Mouse (Mus musculus) forebrain, embryonic 10.5 days (tissue): ENCODE results near the gene Il11ra1. TPM values are rescaled to one million over a fixed set of nuclear protein-coding genes. Genes with fewer than 3 reads are reported as not detected.
"Not testable (repeated sequence)": the region's sequence is repeated elsewhere in the genome, so short reads cannot be mapped to it uniquely, and the experiment has no call there.

Source experiments
- DNase-seq: peaks from one replicate; pipeline ENCODE4 v3.0.0-alpha.2; 2017; ENCODE audit warnings: low spot score; ENCODE audit errors: extremely low spot score
- H3K27ac ChIP-seq: fragments of 300-500 bp; sonication (generic); 2 replicates; pipeline ENCODE4 v1.5.1; 2016; ENCODE audit warnings: mild to moderate bottlenecking
- H3K27me3 ChIP-seq: fragments of 300-500 bp; sonication (generic); 2 replicates; pipeline ENCODE4 v1.6.1; 2016; ENCODE audit warnings: mild to moderate bottlenecking; ENCODE audit not compliant: poor library complexity, severe bottlenecking
- H3K36me3 ChIP-seq: fragments of 300-500 bp; sonication (generic); replicated peaks from 2 replicates; pipeline ENCODE4 v1.6.1; 2016; ENCODE audit warnings: mild to moderate bottlenecking, moderate library complexity
- H3K4me1 ChIP-seq: fragments of 300-500 bp; sonication (generic); 2 replicates; pipeline ENCODE4 v1.6.1; 2016
- H3K4me3 ChIP-seq: fragments of 300-500 bp; sonication (generic); 2 replicates; pipeline ENCODE4 v1.5.1; 2016; ENCODE audit warnings: mild to moderate bottlenecking, moderate library complexity
- H3K9me3 ChIP-seq: fragments of 300-500 bp; sonication (generic); 2 replicates; pipeline ENCODE4 v1.6.1; 2016; ENCODE audit warnings: mild to moderate bottlenecking, moderate library complexity
- WGBS: fragments of 180-500 bp; shearing (Covaris S2); methylation state at CpG from one replicate; pipeline ENCODE4 v1.1.7; 2016; 5-methylcytosine and 5-hydroxymethylcytosine counted together
- polyA plus RNA-seq: library from polyadenylated mRNA; unstranded; fragments of >200 nt; fragmentation: Nextera tagmentation; extraction: Ambion mirVana; gene quantifications from 2 replicates; pipeline ENCODE4 v1.2.1, GENCODE M21; 2016

Gene Il11ra1
- polyA plus RNA-seq, 1 experiment from 2014 or later: 82.0 TPM

DNA sequence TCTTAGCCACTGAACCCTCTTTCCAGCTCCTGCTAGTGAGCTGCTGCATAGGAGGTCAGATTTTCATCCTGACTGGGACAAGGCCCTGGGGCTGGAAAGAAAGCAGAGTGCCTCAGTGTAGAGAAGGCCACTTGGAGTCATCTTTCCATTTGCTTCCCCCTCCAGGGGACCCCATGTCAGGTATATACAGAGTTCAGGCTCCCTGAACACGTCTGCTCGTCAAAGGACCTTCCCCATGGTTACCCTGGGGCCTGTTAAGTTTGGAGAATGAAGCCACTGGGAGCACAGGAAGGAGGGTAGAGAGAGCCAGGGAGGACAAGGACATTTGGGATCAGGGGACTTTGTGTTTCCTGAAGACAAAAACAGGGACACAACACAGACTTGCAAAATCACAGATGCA, 2.4 kb downstream of the Il11ra1 start:
- not testable (repeated sequence) for H3K9me3 ChIP-seq, H3K27ac ChIP-seq, DNase-seq, H3K36me3 ChIP-seq, H3K4me3 ChIP-seq
- Histone ChIP-seq H3K4me1 (peaks cover 36% of the 10 kb centered on the region), H3K27me3 (peaks cover 45% of the 10 kb centered on the region)
- WGBS: 71% methylated on average over 2 of the region's 2 CpGs

DNA sequence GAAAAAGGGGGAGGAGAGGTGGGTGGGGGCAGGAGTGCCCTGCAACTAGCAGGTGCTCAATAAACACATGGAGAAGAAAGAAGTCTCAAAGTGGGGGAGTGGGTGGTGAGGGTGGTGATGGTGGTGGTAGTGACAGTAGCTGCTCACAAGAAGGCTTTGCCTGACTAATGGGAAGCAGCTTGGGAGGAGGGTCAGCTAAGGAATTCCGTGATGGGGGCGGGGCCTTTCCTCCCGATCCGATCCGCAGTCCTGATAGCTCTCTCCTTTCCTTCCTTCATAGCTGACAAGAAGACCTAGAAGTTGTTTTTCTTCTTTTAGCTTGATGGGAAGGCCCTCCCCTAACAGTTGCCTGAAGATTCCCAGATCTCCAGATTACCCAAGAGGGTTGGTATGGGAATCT, 4.9 kb downstream of the Il11ra1 start:
- DNase-seq: no peak
- Histone ChIP-seq H3K36me3 (no peaks in the 10 kb centered on the region), H3K9me3 (no peaks in the 10 kb centered on the region), H3K4me1 (peaks cover 49% of the 10 kb centered on the region), H3K27me3 (peaks cover 45% of the 10 kb centered on the region), H3K27ac (no peak overlapping the region), H3K4me3 (no peak overlapping the region)
- WGBS: 5% methylated on average over 5 of the region's 5 CpGs

DNA sequence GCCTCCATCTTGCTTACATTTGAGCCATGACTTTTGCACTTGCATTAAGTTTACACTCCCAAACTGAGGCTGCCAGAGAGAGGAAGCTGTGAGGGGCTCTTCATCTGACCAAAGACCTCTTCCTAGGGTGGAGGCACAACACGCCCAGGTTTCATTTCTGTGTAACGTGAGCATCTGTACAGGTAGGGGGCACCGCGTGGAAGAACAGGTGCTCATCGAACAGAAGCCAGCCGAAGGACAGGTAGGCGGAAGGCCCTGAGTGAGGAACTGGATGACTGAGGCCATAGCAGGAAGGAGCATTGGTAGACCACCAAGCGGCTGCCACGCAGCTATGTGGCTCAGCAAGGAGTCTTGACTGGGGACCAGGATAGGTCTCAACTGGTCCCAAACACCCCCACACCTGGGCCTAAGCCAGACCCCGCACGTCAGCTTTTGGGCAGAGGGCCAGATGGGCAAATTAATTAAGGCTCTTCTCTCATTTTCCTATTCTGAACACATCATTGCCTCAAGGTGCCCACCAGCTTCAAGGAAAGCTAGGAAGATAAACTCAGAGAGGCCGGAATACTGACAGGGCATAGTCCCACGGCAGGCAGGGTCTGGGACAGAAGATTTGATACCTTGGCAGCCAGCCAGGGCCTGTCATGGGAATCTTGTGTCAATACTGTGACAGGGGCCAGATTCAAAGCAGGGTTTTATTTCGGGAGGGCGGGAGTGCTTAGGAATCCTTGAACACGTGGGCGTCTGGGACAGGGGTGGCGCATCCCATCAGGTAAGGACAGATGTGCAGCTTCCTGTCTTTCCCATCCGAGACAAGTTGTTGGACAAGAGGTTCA, 6.3 kb downstream of the Il11ra1 start:
- Histone ChIP-seq H3K27ac (peak overlapping the region; percentile 35; the same call in 1 of the 2 replicates), H3K4me1 (peaks cover 51% of the 10 kb centered on the region), H3K4me3 (no peak overlapping the region), H3K27me3 (peaks cover 45% of the 10 kb centered on the region), H3K36me3 (peaks cover 10% of the 10 kb centered on the region), H3K9me3 (no peaks in the 10 kb centered on the region)
- WGBS: 80% methylated on average over 19 of the region's 19 CpGs
- no peak for DNase-seq

DNA sequence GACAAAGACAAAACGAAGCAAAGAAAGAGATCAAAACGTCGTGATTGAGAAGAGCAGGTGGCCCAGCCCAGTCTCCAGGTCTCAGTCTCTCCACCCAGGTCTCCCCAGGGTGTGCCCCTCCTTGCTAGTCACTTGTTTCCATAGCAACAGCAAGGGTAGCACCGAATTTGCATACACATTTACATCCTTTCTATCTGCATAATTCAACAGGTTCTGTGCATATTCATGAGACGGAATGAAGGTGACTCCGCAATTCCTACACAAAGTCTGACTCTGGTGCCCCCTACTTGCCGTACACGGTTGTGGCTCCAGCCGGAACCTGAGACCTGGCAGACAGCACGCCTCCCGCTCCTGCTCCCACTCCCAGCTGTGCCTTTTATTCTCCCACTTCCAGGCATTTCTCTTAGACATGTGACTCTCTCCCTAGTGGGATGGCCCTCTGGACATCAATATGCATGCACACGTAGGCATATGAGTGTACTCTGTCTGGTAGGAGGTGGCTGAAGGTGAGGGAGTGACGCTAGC, 7.3 kb downstream of the Il11ra1 start:
- H3K36me3 ChIP-seq: peaks cover 19% of the 10 kb centered on the region
- peak overlapping the region; percentile 23; the same call in 1 of the 2 replicates for H3K4me3 ChIP-seq
- H3K4me1 ChIP-seq: peaks cover 61% of the 10 kb centered on the region
- DNase-seq: peak; percentile 71
- H3K27me3 ChIP-seq: peaks cover 45% of the 10 kb centered on the region
- 3% methylated on average over 13 of the region's 13 CpGs for WGBS
- no peaks in the 10 kb centered on the region for H3K9me3 ChIP-seq
- peak overlapping the region; percentile 71 for H3K27ac ChIP-seq

DNA sequence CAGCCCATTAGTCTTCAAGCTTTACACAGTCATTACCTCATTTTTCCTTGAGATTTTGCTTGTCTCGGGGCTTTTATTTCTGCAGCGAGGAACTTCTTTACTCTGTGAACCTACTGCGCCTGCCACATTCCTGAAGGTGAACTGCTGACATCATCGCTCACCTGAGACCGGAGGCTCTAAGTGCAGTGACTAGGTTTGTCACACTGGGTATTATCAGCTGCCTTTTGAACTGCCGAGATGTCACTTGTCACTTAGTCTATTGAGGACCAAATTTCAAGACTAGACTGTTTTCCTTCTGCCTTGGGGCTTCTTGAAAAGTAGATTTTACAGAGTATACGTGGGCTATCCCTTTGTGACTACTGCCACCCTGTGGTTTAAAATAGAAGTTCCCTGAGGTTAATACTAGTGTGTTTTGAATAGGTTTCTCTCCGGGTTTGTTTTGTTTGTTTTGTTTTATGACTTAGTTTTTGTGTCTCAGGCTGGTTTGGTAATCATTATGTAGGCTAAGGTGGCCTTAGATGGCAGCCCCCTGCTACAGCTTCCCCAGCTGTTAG, 8.5 kb downstream of the Il11ra1 start:
- WGBS: 45% methylated on average over 8 of the region's 8 CpGs

DNA sequence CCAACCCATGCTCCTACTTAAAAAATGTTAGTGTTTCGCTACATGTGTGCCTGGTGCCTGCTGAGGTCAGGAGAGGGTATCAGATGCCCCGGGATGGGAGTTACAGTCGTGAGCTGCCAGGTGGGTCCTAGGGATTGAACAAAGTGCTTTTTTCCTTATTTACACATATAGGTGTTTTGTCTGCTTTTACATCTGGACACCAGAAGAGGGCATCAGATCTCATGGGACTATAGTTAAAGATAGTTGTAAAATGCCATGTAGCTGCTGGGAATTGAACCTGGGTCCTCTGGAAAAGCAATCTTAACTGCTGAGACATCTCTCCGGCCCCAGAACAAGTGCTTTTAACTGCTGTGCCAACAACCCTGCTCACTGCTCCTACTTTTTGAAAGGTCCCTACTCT, 10.4 kb downstream of the Il11ra1 start:
- Histone ChIP-seq H3K27me3 (peaks cover 25% of the 10 kb centered on the region), H3K27ac (no peak overlapping the region), H3K36me3 (peaks cover 28% of the 10 kb centered on the region), H3K4me1 (peaks cover 72% of the 10 kb centered on the region), H3K4me3 (no peak overlapping the region), H3K9me3 (no peaks in the 10 kb centered on the region)
- WGBS: 73% methylated on average over 4 of the region's 4 CpGs
- DNase-seq: no peak

More for the DNA sequence above, 8.5 kb downstream of the Il11ra1 start:
- H3K4me3 ChIP-seq: no peak overlapping the region
- H3K27ac ChIP-seq: no peak overlapping the region; the same call in 1 of the 2 replicates
- no peak for DNase-seq
- H3K9me3 ChIP-seq: no peaks in the 10 kb centered on the region
- H3K36me3 ChIP-seq: peaks cover 24% of the 10 kb centered on the region
- H3K27me3 ChIP-seq: peaks cover 42% of the 10 kb centered on the region
- H3K4me1 ChIP-seq: peaks cover 70% of the 10 kb centered on the region

DNA sequence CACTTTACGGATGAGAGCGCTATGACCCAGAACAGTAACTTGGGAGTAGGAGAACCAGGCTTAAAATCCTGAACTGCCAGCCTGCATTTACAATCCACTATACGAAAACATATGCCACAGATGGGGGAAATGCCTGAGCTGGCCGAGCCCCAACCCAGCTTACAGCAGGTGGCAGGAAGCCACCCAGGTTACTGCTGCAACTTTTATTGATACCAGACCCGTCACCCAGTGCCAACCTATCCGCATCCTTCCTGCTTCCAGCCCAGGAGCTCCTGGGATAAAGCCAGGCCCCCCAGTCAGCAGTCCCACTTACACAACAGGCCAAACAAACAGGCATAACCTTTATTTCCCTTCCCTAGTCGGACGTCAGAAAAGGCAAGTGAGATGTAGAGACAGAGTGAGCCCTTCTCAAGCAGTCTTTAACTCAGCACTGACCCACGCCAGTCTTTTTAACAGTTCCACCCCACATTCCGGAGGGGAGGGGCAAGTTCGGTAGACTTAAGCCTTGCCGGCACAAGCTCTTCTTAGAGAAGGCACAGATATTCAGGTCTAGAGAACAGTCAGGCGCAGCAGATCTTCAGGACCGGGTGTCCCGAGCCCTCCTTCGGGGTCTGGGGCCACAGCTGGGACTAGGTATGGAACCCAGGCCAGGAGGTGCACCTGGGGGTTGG, 12.1 kb downstream of the Il11ra1 start:
- WGBS: 84% methylated on average over 16 of the region's 16 CpGs
- no peak for DNase-seq
- Histone ChIP-seq H3K27me3 (peaks cover 9% of the 10 kb centered on the region; the same call in 1 of the 2 replicates), H3K9me3 (no peaks in the 10 kb centered on the region), H3K4me3 (peak overlapping the region; percentile 75), H3K4me1 (peaks cover 67% of the 10 kb centered on the region), H3K27ac (peak overlapping the region; percentile 96), H3K36me3 (peaks cover 41% of the 10 kb centered on the region)

DNA sequence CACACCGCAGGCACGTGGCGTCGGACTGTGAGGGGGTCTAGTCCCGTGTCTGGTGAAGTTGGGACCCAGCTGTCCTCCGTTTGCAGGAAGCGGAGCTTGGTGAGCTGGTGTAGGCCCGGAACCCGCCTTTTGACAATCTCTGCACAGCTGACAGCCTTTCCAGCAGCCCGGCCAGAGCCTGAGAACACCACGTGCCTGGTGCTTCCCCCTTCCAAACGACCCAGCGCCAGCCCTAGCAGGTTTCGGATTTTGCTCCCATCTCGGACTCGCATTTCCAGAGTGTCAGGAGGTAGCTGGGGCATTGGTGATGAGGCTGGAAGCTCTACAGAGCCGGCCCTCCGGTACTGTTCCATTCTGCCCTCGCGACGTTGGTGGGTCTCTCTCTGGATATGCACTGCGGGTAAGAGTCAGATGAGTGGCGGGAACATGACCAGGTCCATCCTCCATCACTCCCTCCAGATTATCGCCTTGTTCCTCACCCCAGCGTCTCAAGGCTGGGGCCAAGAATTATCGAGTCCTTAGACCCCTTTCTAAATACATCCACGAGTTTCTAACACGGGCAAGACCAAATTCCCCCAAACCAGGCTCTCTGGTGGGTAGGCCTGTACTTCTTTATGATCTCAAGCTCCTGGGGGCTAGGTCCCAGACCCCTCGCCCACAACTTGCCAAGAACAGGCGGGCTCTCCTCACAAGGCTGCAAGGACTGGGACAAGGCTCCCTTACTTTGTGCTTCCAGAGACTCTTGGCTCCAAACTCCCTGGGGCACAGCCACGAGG, 12.8 kb downstream of the Il11ra1 start:
- no peak for DNase-seq
- Histone ChIP-seq H3K4me1 (peaks cover 65% of the 10 kb centered on the region), H3K4me3 (peak overlapping the region; percentile 75), H3K36me3 (peaks cover 49% of the 10 kb centered on the region), H3K27me3 (peaks cover 4% of the 10 kb centered on the region; the same call in 1 of the 2 replicates), H3K27ac (peak overlapping the region; percentile 96), H3K9me3 (no peaks in the 10 kb centered on the region)
- WGBS: 55% methylated on average over 31 of the region's 31 CpGs

DNA sequence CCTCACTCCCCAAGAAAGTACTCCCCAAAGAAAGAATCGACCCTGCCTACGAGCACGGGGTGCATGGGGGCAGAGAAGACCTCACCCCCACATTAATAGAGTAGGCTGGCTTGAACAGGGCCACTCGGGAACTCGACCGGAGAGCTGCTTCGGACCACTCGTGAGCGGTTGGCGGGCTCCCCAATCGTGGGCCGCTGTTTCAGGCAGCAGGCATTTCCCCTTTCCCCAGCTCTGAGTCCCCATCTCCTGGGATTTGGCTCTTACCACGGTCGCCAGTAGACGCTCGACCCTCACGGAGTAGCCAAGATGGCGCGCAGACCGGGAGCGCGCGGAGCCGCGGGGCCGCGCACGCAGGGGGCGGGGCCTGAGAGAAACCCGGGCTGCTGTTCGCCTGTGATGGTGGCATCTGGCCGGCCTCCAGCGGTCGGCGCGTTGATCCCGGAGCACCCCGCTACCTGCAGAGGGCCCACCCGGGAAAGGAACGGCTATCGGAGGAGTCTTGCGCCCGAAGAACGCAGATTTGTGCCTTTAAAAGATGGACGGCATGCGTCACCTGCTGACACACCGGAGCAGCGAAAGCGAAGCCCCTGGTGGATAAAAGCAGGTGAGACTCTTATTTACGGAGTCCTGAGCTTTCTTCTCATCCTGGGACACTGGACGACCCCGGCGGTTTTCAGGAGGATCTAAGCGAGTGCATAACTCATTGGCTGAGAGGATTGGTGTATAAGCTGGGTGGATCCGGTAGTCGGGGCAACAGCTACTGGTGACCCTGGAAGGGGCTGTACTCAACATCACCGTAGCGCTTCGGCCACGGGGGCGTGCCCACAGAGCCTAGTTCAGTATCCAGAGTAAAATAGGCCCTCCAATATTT, 13.6 kb downstream of the Il11ra1 start, which contains the start of gene Rpp25l:
Gene Rpp25l, minus strand, starts transcription at position 338 of the 871 bp plus-strand sequence.
- Histone ChIP-seq H3K27me3 (no peaks in the 10 kb centered on the region), H3K4me3 (peak within 1 kb of the TSS; percentile 75), H3K9me3 (no peaks in the 10 kb centered on the region), H3K27ac (peak within 1 kb of the TSS; percentile 96), H3K36me3 (peaks cover 57% of the 10 kb centered on the region), H3K4me1 (peaks cover 57% of the 10 kb centered on the region)
- under 1% methylated on average over 61 of the region's 61 CpGs for WGBS
- DNase-seq: peak; percentile 88

DNA sequence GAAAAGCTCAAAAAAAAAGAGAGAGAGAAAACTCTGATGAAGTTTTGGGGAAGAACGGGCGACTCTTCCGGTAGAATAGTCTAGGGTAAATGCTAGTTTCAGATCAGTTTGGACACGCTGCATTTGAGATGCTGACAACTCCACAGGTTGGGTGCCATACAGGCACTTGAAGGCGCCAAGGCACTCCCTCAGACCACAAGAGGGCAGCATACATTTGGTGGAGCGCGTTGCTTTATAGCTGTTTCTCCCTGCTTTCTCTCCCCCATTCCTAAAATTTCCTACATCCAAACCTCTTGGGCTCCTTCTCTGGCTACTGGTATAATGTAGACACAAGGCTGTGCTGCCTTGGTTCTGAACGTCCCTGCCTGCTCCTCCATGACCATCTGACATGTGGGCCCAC, 14.5 kb downstream of the Il11ra1 start:
- 14% methylated on average over 8 of the region's 8 CpGs for WGBS
- peak overlapping the region; percentile 75 for H3K4me3 ChIP-seq
- H3K27ac ChIP-seq: no peak overlapping the region
- H3K27me3 ChIP-seq: no peaks in the 10 kb centered on the region
- H3K36me3 ChIP-seq: peaks cover 66% of the 10 kb centered on the region
- peaks cover 52% of the 10 kb centered on the region for H3K4me1 ChIP-seq
- peak; percentile 49 for DNase-seq
- no peaks in the 10 kb centered on the region for H3K9me3 ChIP-seq

DNA sequence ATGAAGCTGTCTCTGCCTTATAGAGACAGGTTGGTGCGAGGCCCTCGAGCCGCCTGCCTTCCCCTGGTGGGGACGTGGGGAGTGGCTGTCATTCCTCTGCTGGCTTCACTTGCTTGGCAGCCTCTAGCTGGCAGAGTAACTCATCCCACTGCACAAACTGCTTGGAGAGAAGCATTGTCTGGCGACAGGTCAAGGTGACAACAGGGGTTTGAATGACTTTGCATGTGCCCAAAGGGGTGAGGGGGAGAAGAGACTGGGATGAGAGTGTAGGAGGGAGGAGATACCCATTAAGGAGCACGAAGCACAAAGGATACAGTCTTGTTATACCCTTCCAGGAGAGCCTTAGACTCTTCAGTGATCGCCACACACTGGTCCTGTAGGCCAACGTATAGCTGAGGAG, 15.3 kb downstream of the Il11ra1 start:
- Histone ChIP-seq H3K27me3 (no peaks in the 10 kb centered on the region), H3K4me1 (peaks cover 52% of the 10 kb centered on the region), H3K36me3 (peaks cover 73% of the 10 kb centered on the region), H3K27ac (no peak overlapping the region), H3K4me3 (no peak overlapping the region), H3K9me3 (no peaks in the 10 kb centered on the region)
- DNase-seq: no peak
- WGBS: 81% methylated on average over 8 of the region's 8 CpGs
